Mouse (Mus musculus): ENCODE measurements around the gene Rtn4rl1.
"Not testable (repeated sequence)": the region's sequence is repeated elsewhere in the genome, so short reads cannot be mapped to it uniquely, and the experiment has no call there.

Gene Rtn4rl1

DNA sequence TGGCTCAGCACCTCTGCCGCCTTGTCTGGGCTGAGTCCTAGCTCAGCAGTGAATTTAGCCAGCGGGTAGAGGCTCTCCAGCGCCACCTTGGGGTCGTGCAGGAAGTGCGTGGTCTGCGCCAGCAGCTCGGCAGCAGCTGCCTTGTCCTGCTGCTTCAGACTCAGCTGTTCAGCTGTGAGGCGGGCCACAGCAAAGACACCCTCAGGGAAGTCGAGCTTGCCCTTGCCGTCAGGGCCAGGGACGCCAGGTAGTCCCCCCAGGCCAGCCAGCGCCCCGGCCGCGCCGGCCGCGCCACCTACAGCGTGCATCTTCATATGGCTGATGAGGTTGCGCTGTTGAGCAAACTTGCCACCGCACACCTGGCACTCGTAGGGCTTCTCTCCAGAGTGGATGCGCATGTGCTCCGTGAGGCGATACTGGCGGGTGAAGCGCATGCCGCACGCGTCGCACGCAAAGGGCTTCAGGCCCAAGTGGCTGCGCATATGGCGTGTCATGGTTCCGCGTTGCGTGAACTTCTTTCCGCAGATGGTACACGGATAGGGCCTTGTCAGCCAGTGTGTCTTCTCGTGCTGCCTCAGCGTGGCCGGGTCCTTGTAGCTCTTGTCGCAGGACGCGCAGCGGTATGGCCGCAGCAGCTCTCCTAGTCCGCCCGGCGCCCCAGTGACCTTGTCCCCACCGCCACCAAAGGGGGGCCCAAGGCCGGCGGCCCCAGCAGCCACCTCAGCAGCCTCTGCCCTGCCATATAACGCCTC lies 28.0 kb upstream of the Rtn4rl1 start:
- no peak for DNase-seq (ENCODE audit: low spot score)

DNA sequence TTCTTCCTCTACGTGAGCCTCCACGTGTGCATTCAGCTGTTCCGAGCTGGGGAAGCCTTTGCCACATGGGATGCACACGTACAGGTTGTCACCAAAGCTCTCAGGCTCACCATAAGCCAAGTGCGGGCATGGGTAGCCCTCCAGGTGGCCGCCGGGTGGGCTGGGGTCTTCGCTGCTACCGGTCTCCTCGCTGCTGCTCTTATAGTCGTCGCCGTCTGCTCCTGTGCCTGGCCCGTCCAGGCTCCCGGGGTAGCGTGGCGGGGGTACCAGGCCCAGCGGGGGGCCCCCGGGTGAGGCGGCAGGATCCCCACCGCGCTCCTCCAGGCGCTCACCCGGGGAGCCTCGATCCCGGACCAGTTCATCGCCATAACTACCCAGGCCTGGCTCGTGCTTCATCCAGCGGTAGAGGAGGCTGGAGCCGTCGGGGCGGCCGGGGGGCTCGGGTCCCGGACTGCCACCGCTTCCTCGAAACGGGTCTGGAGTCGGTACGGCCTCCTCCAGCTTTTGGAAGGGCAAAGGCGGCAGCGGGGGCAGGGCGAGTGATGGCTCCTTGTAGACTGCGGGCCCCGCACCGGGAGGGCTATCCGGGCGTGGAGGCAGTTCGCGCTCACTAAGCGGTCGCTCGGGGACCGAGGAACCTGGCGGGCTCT lies 27.3 kb upstream of the Rtn4rl1 start:
- no peak for DNase-seq (ENCODE audit: low spot score)

DNA sequence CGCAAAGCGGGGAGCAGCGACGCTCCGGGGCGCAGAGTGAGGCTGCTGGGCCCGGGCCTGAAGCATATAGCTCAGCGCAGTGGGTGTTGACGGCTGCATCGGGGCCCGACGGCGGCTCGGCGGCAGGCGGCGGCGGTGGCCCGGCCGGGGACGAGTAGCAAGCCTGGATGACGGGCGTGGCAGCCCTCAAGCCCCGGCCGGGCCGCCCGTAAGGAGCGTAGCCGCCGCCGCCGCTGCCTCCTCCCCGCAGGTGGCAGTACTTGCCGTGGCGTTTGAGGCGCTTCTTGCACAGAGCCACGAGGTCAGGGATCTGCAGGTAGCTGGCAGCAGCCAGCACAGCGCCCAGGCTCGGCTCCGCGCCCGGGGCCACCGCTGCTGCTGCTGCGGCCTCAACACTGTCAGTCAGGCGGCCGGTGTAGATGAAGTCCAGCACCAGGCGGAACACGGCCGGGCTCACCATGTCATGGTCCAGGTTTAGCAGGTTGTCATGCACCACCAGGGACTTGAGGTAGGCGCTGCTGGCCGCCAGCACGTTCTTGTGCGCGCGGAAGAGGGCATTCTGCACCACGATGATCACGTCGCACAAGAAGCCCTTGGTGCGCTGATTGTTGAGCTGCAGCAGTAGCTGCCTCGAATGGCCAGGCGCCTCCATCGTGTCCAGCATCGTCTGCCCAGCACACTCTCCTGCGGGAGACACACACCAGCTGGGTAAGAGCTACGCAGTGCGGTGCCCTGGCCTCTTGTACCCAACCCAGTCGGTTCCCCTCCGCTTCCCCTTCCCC lies 26.5 kb upstream of the Rtn4rl1 start:
- DNase-seq (ENCODE audit: low spot score): no peak

DNA sequence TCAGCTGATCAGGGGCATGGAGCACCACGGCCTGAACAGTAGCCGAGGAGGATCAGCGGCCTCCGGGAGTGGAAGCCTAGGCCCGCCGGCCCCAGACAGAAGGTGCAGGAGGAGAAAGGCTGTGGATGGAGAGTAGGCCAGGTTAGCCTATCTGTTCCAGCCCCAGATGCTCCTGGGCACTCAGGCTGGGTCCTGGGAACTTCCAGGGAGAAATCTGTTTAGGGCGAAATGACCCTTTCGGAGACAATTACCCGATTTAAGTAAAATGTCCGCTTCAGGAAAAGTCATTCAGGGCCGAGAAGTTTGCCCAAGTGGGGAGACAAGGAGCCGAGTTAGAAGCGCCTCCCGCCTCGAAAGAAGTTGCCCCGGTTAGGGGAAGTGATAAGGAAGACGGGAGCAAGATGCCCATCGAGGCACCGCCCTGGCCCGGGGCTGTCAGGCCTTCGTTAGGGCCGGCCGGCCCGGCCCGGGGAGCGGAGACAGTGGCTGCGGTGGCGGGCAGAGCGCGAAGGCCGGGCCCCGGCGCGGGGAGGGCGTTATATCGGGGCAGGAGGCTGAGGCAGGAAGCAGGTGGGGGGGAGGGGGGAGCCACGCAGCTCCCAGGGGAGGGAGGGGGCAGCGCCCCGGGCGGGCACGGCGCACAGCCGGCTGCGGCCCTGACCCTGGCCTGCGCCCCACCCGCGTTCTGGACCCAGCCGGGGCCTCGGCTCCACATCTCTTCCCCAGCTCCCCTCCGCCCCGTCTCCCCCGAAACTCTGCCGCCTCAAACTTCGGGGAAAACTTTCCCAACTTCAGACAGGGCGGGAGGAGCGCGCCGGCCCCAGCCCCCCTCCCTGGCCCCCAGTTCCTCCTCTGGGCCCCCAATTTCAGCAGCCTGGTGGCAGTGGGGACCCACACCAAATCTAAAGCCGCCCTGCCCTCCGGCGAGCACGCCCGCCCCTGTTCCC lies 25.7 kb upstream of the Rtn4rl1 start:
- no peak for DNase-seq (ENCODE audit: low spot score)

DNA sequence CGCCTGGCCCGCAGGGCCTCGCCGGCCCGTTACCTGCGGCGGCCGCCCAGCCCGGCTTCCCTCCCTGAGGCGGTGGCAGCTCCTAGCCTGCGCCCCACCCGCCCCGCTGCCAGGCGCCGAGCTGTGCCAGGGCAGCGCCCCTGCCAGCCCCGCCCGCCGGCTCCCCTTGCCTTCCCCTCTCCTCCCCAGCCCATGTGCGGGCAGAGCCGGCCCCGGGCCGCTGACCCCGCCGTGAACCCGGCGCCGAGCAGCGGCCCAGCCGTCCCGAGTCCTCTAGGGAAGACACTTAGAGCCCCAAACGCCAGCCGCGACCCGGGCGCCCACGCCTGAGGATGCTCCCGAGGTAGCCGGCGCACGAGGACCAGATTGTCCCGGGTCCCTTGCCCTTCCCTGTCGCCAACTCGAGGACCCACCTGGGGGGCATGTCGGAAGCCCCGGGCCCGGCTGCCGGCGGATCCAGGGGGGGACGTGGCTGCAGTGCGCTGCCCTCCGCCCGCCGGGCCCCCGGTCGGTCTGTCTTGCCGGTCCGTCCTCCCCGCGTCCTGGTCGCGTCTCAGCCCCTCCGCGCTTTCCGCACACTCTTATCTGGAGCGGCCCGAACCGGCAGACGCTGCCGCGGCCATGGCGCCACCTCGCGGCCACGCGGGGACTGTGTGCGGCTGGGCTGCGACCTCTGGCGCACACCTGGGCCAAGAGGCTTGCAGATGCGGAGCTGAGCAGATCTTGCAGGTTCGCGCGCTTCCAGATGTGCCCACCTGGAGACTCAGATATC lies 24.8 kb upstream of the Rtn4rl1 start:
- DNase-seq (ENCODE audit: low spot score): no peak

DNA sequence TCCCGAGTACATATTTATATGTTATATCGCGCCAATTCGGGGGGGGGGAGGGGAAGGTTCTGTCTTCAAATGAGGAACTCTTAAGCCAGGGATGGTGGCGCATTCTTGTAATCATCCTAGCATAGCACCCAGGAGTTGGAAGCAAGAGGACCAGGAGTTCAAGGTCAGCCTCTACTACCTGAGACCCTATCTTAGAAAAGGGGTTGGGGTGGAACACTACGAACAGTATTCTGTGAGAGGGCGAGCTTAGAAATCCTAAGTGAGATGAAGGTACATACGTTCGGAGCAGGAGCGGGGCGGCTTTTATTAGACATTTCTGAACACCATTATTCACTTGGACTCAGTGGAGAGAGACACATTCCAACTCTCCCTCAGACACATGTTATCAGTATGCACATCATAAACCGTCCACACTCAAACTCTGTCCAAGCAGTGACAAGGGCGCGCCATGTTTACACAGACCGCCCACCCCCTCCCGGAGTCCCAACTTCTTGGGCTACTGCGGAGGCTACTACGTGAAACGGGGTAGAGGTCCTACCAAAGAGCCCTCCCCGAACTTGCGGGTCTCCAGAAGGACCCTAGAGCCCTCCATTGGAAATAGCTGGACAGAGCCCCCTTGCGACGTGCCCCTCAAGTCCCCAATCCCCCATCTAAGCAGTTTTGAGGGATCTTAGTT lies 24.0 kb upstream of the Rtn4rl1 start, which contains the start of gene Hic1:
Gene Hic1, minus strand, starts transcription at position 115 of the 676 bp plus-strand sequence.
- no peak for DNase-seq (ENCODE audit: low spot score)

DNA sequence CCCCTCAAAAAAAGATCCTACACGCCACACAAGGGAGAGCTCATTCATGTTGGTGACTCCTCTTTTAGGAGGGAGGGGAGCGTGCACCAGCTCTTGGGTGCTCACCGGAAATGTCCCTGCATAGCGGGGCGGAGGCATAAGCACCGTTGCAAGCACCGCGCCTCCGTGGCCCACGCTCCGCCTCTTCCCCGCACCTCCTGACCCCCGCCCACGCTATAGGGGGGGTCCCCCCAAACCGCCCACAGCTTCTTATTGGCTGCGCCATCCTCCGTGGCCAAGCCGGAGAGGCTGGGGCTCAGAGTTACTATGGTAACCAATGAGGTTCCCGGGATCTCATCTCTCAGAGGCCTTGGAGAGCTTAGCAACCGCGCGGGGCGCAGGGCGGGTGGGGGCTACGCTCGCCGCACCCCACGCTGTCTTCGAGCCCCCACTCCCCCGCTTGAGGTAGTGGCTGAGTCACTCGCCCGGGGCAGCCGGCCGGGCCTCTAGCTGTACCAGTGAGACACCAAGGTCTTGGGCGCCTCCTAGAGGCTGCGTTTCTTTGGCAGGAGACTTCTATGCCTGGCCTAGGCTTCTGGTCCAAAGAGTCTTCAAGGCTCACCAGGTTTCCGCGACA lies 23.3 kb upstream of the Rtn4rl1 start:
- peak; percentile 84 for DNase-seq (ENCODE audit: low spot score)

DNA sequence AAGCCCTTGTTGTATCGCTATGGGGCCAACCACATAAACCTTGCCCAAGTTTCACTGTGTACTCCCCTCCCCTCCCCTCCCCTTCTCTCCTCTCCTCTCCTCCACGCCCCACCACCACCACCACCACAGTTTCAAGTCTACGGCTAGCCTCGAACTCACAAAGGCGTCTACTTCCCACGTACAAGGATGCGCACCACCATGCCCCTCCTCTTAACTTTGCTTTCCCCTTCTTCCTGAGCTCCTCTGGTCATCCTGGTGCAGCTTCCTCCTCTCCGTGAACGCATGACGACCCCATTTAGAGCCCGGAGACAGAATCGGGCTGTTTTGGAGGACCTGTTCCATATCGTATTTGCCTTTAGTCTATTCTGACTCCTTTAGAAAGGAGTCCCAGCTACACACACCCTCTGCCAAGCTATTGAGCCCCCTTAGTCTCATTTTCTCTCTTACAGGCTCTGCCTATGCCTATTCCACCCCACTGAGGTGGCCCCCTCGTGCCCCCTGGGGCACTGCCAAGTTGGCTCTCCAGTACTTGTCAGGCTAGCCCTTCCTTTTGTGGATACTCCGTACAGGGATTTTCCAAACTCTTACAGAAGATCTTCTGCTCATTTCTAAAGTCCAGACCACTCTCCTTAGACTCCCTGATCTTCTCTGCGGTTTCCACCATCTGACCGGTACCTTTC lies 22.3 kb upstream of the Rtn4rl1 start:
- no peak for DNase-seq (ENCODE audit: low spot score)

DNA sequence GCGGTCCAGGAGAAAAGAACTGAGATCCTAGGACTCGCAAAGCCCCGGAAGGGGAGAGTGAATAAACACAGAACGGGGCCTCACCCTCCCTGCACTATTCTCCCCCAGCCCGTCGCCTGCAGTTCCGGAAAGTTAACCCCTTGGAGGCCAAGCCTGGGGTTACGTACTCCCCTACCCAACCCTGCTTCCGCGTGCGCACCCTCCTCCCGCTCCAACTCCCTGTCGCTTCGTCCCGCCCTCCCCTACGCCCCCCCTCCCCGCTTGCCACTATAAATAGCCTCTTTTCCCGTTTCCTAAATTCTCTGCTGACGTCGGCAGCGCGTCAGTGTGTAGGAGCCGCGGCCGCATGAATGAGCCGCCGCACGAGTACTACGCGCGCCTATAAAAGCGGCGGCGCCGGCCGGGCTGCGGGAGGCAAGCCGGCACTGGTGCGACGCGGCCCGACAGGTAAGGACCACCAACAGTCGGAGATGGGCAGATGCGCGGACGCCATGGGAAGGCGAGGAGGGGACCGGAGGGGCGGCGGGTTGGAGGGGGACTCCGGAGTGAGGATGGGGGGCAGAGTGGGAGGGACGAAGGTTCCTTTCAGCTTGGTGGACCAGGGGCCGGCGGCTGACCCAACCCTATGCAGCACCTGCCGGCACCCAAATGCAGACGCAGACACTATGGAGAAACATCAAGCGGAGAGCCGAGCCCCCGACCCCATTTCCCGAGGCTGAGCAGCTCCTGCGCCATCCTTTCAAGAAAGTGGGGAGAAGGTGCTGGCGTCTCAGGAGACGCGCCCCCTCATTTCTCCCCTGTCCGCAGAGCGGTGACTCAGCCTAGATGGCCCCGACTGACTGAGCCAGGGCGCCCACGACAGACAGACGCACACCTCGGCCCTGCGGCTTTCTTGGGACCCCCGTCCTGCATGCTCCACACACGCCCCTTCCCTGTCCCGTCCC lies 21.2 kb upstream of the Rtn4rl1 start:
- DNase-seq (ENCODE audit: low spot score): no peak

DNA sequence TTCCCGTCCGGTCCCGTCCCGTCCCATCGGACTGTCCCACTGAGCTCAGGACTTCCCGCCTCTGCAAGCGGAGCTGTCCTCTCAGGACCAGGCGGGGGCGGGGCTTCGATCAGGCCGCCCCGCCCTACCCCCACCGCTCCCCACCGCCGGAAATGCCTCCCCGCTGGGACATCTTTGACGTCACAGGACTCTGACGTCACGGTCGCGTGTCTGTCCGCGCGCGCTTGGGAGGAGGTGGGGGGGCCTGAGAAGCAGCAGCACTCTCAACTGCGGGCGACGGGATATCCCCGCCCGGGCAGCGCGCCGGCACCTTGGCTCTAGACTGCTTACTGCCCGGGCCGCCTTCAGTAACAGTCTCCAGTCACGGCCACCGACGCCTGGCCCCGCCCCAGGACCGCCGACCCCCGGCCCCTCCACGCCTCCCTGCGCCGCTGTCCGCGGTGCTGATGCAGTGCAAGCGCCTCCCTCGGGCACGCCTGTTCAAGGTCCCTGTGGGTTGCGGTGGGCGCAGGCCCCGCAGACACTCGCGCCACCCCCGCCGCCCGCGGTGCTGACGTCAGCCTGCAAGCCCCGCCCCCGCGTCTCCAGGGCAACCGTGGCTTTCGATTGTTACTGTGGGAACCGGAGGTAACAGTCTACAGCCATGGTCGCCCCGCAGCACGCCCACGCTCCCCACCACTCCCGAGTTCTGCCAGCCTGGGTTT lies 20.3 kb upstream of the Rtn4rl1 start:
- peak; percentile 64 for DNase-seq (ENCODE audit: low spot score)

DNA sequence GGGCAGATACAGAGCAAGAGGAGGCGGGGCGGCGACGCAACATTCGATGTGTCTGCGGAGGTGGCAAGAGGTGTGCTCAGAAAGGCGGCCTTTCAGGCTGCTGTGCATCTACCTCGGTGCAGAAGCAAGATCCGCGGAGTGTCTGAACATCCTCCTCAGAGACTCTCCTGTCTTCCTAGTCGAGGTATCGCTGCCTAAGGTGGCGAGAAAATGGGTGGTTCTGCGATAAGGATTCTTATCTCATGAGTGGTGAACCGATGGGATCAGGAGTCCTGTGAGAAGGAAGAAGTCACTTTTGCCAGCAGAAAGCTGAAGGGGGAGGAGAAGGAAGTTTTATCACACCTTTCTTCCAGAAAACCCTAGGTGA lies 19.8 kb upstream of the Rtn4rl1 start:
- DNase-seq (ENCODE audit: low spot score): no peak

DNA sequence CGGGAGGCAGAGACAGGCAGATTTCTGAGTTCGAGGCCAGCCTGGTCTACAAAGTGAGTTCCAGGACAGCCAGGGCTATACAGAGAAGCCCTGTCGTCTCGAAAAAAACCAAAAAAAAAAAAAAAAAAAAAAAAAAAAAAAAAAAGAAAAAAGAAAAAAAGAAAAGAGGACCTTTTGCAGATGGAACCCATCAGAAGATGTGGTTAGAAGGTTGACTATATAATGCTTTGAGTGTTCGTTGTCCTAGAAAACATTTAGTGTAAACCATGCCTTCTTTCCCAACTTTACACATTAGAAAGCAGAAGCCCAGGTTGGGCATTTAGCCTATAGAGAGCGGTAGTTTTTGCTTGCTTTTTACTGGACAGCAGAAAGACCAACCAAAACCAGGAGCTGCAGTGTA lies 19.0 kb upstream of the Rtn4rl1 start:
- DNase-seq (ENCODE audit: low spot score): not testable (repeated sequence)

DNA sequence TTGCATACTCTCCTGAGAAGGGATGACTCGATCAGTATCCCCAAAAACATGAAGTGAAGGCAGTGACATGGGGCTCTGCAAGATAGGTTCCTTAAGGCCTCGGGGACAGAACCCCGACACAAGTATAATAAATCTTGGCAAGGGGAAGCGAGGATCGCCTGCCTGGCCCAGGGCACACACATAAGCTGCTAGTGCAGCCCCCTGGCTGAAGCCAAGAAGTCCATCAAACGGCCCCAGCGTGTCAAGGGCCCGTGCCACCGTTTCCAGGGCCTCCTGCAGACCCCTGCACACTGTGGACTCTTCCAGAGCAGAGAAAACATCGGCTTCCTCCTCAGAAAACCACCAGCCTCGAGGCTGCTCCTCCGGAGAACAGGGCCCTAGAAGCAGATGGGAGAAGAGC lies 15.6 kb upstream of the Rtn4rl1 start:
- DNase-seq (ENCODE audit: low spot score): no peak

DNA sequence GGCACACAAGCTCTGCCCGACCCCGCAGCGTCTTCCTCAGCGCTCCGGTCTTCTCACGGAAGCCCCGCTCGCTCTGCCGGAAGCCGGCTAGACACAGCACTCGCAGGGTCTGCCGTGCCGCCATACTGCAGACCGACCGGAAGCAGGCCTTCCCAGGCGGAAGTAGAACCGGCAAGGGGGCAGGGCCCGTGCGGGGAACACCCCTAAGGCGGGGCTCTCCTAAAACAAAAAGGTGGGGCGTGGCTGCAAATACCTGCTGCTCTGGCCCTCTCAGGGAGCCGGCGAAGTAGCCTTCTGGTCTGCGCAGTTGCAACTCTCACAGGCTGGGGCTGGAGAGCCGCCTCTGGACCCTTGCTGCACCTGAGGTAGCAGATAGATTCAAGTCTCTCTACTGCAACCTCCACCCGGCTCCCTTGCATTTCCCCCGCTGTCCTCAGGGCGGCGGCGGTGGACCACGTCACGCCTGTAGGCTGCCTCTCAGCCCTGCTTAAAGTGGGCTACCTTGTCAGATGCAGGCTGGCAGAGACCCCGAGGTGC lies 14.8 kb upstream of the Rtn4rl1 start, which contains the start of gene Ovca2:
Gene Ovca2, minus strand, starts transcription at position 164 of the 537 bp plus-strand sequence.
- peak; percentile 56 for DNase-seq (ENCODE audit: low spot score)

DNA sequence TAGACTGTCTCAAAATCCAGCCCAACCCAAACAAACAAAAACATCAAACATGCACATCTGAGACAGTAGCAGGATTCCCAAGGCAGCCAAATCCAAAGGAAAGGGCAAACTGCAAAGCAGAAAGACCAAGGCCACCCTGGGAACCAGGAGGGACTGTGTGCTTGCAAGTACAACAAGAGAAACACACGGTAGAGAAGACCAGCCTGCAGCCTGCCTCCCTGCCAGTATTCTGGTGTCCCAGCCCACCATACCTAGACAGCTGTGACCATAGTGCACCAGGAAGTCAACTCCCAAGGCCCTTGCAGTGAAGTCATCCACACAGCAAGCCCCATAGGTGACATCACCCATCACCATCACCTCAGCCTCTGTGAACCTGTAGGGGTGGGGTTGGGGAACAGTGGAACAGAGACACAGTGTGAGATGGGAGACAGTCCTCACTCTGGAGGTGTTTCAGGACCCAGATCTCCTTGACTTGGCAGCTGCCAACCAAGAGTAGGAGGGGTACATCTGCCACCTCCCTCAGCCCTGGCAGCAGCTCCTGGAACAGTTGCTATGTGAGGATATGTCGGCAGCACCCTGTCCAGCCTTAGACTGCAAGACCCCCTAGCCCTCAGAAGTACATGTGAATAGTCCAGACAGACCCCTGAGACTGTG lies 9.5 kb upstream of the Rtn4rl1 start:
- DNase-seq (ENCODE audit: low spot score): no peak

DNA sequence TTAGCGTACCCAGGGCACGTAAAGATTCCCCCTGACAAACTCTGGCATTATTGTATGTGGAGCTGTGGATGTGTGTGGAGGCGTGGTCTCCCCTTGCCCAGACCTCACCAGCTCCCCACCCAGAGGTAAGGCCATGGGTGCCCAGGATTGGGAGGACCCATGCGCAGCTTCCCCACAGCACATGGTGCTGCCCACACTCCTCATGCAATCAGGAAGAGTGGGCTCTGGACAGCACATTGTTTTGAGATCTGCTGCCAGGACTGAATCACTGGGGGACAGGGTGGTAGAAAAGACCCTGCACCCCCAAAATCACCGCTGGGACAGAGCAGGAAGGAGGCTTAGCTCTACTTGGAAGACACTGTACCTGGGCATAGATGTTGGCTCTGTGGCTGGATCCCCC lies 9.0 kb upstream of the Rtn4rl1 start:
- no peak for DNase-seq (ENCODE audit: low spot score)

DNA sequence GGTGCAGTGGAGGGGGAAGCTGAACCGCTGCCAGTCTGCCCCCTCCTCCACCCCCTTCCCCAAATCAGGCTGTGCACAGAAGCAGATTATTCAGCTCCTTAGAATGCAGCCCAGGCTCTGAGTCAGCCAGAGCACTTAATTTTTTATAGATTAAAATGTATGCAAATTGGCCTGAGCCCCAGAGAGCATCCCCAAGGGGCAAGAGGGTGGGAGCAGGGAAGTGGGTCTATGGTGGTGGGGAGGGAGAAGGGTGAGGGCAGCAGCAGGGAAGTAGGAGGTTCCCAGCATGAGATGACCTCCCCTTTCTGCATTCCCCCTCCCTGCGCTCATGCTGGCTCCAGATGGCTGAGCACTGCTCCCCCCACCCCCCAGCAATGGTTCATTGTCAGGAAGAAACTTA lies 8.6 kb upstream of the Rtn4rl1 start:
- DNase-seq (ENCODE audit: low spot score): no peak

Data from urinary bladder, postnatal 10 days (tissue).